Mouse (Mus musculus) heart, adult 2 months (tissue): ENCODE measurements at regions not wholly inside any gene's neighbourhood (a gene's known extent, or its start where the extent isn't known, plus 50 kb on each side); places are given as distances from the start of the nearest gene placed in this dataset.

Experiments
- DNase-seq, 2 experiments: peaks; one replicate each; pipeline ENCODE4 v3.0.0; 2021
- H3K27ac ChIP-seq: fragments of 200-600 bp; 2 replicates; pipeline ENCODE4 v1.8.1; 2022
- H3K27me3 ChIP-seq: fragments of 200-500 bp; 2 replicates; pipeline ENCODE4 v1.6.1; 2012; ENCODE audit warnings: mild to moderate bottlenecking, low read length, inconsistent platforms, mixed read lengths; ENCODE audit not compliant: control insufficient read depth, insufficient read depth
- H3K36me3 ChIP-seq: fragments of 200-500 bp; 2 replicates; pipeline ENCODE4 v1.6.1; 2012; ENCODE audit warnings: low read length, inconsistent platforms; ENCODE audit not compliant: control insufficient read depth, insufficient read depth
- H3K4me1 ChIP-seq: fragments of 200-500 bp; 2 replicates; pipeline ENCODE4 v1.6.1; 2011; ENCODE audit warnings: low read length; ENCODE audit not compliant: control insufficient read depth, insufficient read depth
- H3K4me3 ChIP-seq: fragments of 200-600 bp; 2 replicates; pipeline ENCODE4 v1.8.1; 2022
- H3K79me2 ChIP-seq: fragments of 200-500 bp; replicated peaks from 2 replicates; pipeline ENCODE4 v1.6.1; 2012; ENCODE audit warnings: mild to moderate bottlenecking, inconsistent platforms, low read length, moderate library complexity, mixed read lengths; ENCODE audit not compliant: control insufficient read depth, insufficient read depth
- H3K9ac ChIP-seq: fragments of 200-500 bp; 2 replicates; pipeline ENCODE4 v1.6.1; 2012; ENCODE audit warnings: low read depth, mild to moderate bottlenecking, control low read depth, inconsistent platforms, low read length, mixed read lengths
- CTCF ChIP-seq: fragments of 200-600 bp; IDR thresholded peaks from 2 replicates; pipeline ENCODE4 v1.8.1; 2022; ENCODE audit warnings: antibody characterized with exemption, mild to moderate bottlenecking, moderate library complexity
- EP300 ChIP-seq: fragments of 200-500 bp; IDR thresholded peaks from 2 replicates; pipeline ENCODE4 v1.6.1; 2011; ENCODE audit warnings: low read depth, low read length, control low read depth; ENCODE audit not compliant: insufficient read depth
- POLR2A ChIP-seq: fragments of 200-500 bp; IDR thresholded peaks from 2 replicates; pipeline ENCODE4 v1.6.1; 2011; ENCODE audit warnings: mild to moderate bottlenecking, low read depth, low read length, control low read depth; ENCODE audit not compliant: insufficient read depth
- WGBS: fragments of 180-500 bp; shearing (Covaris S2); methylation state at CpG from one replicate; pipeline ENCODE4 v1.1.7; 2018; 5-methylcytosine and 5-hydroxymethylcytosine counted together
- intact Hi-C: fragments of 180-260 bp; cut with DNase I; formaldehyde crosslinking; loops from one replicate; pipeline ENCODE4 v1.15.1; 2025

DNA sequence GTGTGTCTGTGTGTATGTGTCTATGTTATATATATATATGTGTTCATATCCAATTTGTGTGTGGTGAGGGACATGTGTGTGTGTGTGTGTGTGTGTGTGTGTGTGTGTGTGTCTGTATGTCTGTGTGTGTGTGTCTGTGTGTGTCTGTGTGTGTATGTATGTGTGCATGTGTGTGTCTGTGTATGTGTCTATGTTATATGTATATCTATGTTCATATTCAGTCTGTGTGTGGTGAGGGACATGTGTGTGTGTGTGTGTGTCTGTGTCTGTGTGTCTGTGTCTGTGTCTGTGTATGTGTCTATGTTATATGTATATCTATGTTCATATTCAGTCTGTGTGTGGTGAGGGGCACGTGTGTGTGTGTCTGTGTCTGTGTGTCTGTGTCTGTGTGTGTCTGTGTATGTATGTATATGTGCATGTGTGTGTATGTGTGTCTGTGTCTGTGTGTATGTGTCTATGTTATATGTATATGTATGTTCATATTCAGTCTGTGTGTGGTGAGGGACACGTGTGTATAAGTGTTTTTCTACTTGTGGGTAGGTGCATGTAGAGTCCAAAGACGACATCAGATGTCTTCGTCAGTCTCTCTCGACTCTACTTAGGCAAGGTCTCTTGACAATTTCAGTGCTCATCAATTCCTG lies 370.5 kb upstream of the Slc7a11 start:
- intact Hi-C loops, result no loop called here
- Histone ChIP-seq H3K4me1 (no peaks in the 10 kb centered on the region; the same call in 1 of the 2 replicates), H3K27me3 (no peaks in the 10 kb centered on the region), H3K27ac (no peak overlapping the region), H3K36me3 (no peaks in the 10 kb centered on the region), H3K4me3 (no peak overlapping the region), H3K9ac (no peak overlapping the region), H3K79me2 (no peaks in the 10 kb centered on the region)
- DNase-seq, result no peak
- WGBS, result 87% methylated on average over 5 of the region's 5 CpGs
- TF ChIP-seq CTCF (no peak), EP300 (no peak), POLR2A (no peak)

DNA sequence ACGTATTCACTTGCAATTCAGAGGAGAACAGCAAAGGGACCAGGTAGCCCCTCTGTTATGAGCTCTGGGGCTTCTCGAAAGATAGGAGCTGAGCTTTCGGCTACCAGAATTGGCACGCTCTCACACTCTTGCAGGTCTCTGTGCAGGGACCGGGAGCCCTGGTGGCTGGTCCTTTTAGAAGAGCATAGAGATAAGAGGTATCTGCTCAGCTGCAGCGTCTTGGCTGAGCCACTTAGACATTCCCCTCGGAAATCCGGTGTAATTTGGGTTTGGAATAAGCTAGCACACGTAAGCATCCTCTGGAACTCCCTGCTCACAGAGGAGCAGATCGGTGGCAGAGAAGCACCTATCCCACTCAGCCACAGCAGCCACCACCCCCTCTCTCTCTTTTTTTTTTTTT lies 372.3 kb upstream of the Slc7a11 start:
- no peaks in the 10 kb centered on the region for H3K36me3 ChIP-seq
- H3K4me1 ChIP-seq, result no peaks in the 10 kb centered on the region; the same call in 1 of the 2 replicates
- no peaks in the 10 kb centered on the region for H3K27me3 ChIP-seq
- 27% methylated on average over 10 of the region's 10 CpGs for WGBS
- no peak for TF ChIP-seq POLR2A
- no peak for TF ChIP-seq EP300
- TF ChIP-seq CTCF, result no peak
- DNase-seq, result no peak
- intact Hi-C loops, result no loop called here
- no peak overlapping the region for H3K27ac ChIP-seq
- no peaks in the 10 kb centered on the region for H3K79me2 ChIP-seq
- H3K9ac ChIP-seq, result no peak overlapping the region
- no peak overlapping the region for H3K4me3 ChIP-seq

DNA sequence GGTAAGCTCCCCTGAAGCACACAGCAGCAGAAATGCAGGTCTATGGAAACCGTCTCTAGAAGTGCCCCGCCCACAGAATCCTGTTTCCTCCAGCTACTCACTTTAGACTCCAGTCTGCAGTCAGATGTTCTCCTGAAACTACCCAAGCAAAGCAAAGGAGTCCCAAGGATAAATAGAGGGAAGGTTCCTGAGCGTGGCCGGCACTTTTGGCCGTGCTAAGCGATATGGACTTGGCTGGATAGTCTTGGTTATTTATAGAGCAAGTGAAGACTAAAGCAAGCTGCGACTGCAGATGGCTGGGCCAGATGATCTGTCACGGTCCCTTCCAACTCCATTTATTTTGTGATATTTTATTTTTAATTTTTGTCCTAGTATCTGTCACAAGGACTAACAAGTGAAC lies 373.1 kb upstream of the Slc7a11 start:
- no peaks in the 10 kb centered on the region for H3K27me3 ChIP-seq
- H3K9ac ChIP-seq, result no peak overlapping the region; the same call in 1 of the 2 replicates
- peak overlapping the region; percentile 23; the same call in 1 of the 2 replicates for H3K27ac ChIP-seq
- H3K4me1 ChIP-seq, result no peaks in the 10 kb centered on the region; the same call in 1 of the 2 replicates
- no peaks in the 10 kb centered on the region for H3K36me3 ChIP-seq
- peak overlapping the region; percentile 22; the same call in 1 of the 2 replicates for H3K4me3 ChIP-seq
- TF ChIP-seq EP300 (no peak), CTCF (no peak), POLR2A (no peak)
- DNase-seq, result peak; percentile 24 to 27
- no peaks in the 10 kb centered on the region for H3K79me2 ChIP-seq
- intact Hi-C loops, result no loop called here
- WGBS, result 32% methylated on average over 8 of the region's 8 CpGs

DNA sequence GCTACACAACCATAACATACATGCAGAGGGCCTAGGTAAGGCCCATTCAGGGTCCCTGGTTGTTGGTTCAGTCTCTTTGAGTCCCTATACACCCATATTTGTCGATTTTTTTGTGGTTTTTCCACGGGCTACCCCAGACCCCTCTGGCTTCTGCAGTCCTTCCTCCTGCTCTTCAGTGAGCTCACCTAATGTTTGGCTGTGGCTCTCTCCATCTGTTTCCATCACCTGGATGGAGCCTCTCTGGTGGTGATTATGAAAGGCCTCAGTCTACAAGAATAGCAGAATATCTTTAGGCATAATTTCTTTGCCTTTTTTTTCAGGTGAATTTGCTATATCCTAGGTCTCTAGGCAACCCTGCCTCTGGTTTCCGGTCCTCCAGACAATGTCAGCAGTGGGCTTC lies 373.9 kb upstream of the Slc7a11 start:
- Histone ChIP-seq H3K27ac (no peak overlapping the region), H3K27me3 (no peaks in the 10 kb centered on the region), H3K4me1 (no peaks in the 10 kb centered on the region; the same call in 1 of the 2 replicates), H3K9ac (no peak overlapping the region), H3K4me3 (no peak overlapping the region), H3K36me3 (no peaks in the 10 kb centered on the region), H3K79me2 (no peaks in the 10 kb centered on the region)
- TF ChIP-seq EP300 (no peak), POLR2A (no peak), CTCF (no peak)
- DNase-seq, result no peak
- 81% methylated on average over 3 of the region's 3 CpGs for WGBS
- intact Hi-C loops, result no loop called here

DNA sequence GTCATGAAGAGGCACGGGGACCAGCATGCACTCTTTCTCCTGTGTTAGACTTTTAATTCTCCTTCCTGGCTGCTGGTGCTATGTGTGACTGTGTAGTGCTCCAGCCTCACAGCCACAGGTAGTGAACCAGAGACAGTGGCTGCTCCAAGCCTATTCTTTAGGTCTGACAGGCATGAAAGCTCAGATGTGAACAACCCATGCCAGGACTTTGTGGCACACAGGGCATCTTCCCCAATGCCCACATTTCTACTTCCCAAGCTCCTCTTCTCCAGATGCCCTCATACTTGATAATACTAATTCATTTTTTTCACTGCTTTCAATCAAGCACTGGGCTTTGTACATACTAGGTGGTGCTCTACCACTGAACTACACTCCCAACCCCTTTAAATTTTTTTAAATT lies 377.4 kb upstream of the Slc7a11 start:
- no peaks in the 10 kb centered on the region for H3K27me3 ChIP-seq
- H3K9ac ChIP-seq, result no peak overlapping the region
- no peak overlapping the region for H3K27ac ChIP-seq
- TF ChIP-seq POLR2A (no peak), CTCF (no peak), EP300 (no peak)
- no peaks in the 10 kb centered on the region for H3K79me2 ChIP-seq
- WGBS, result 76% methylated on average over 1 of the region's 1 CpGs
- DNase-seq, result no peak
- intact Hi-C loops, result no loop called here
- H3K36me3 ChIP-seq, result no peaks in the 10 kb centered on the region
- no peaks in the 10 kb centered on the region; the same call in 1 of the 2 replicates for H3K4me1 ChIP-seq
- no peak overlapping the region for H3K4me3 ChIP-seq

DNA sequence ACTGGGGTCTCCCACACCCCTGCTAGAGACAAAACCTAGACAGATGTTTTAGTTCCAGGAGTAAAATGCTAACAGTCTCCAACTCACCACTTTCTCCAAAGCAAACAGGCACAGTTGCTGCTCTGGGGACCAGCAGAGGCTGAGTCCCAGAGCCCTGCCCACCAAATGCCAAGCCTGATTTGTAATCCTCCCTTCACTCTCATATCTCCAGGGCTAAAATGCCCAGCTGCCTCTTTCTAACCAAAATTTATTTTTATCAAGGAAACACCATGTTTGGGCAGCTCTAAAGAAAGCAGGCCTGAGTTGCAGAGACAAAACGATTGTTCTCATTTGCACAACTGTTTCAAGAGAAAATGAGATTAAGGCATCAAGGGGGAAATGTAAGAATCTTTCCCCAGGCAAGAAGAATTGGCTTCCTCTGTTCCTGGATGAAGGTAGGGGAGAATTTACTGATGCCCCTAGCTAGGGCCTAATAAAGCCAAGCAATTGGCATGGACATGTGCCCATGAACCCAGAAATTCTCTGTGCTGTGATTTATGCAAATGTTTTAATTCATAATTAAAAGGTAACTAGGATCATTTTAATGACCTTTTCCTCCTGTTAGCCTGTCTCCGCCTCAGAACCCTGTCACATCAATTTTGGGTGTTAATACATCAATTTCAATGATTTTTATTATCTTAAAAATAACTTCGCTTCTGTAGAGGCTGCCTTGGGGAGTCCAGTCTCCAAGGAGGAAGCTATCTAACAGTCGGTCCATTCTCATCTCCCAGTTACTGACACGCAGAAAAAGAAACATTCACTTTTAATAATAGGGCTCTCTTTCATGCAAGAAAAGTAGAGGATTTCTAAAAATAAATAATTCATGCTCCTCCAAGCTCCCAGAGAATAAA lies 382.4 kb upstream of the Slc7a11 start:
- intact Hi-C loops, result no loop called here
- WGBS, result 63% methylated on average over 5 of the region's 5 CpGs
- H3K9ac ChIP-seq, result no peak overlapping the region
- no peaks in the 10 kb centered on the region for H3K36me3 ChIP-seq
- H3K4me3 ChIP-seq, result no peak overlapping the region
- H3K27ac ChIP-seq, result no peak overlapping the region
- no peaks in the 10 kb centered on the region for H3K79me2 ChIP-seq
- H3K4me1 ChIP-seq, result no peaks in the 10 kb centered on the region
- DNase-seq, result no peak
- H3K27me3 ChIP-seq, result no peaks in the 10 kb centered on the region
- TF ChIP-seq POLR2A (no peak), CTCF (no peak), EP300 (no peak)
